Mouse (Mus musculus) liver, embryonic 18 days (tissue): Measurements from ENCODE around the gene Tex264. TPM values are rescaled to one million over a fixed set of nuclear protein-coding genes. Genes with fewer than 3 reads are reported as not detected.

Source experiments
- polyA plus RNA-seq: library from polyadenylated mRNA; depleted of rRNA; stranded (reverse); fragments of >200 nt; gene quantifications from 2 replicates; pipeline ENCODE4 v1.2.3, GENCODE M21; 2012; rRNA removed

The Tex264 gene
- polyA plus RNA-seq = 16.3 and 18.2 TPM in 2 replicates

GRCm38 (mm10) chr9:106685249-106686101 is at the start of gene Tex264:
Gene Tex264 (minus strand): TSS chr9:106685927.

GRCm38 (mm10) chr9:106655884-106656720 is 29.6 kb downstream of the Tex264 start, which contains the start of gene Grm2:
Gene Grm2 (minus strand): TSS chr9:106656082.

DNA sequence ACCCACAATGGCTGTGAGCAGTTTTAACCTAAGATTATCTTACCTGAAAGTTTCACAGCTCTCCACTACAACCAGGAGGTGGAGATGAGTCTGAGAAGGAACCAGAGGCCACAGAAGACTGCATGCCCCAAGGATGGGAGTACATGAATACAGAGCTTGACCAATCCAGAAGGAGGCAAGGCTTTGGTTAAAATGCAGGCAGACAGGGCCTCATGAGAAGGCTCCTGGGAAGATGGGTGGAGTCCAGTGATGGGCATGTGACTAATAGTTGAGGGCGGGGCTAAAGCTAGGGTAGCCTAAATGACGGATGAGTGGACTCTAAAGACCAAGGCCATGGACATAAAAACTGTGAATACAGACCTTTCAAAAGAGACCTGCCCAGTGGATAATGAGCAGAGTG is 59.4 kb downstream of the Tex264 start, which contains the start of gene Iqcf6:
TSS of gene Iqcf6 (plus strand) at position 301 of the 400 bp plus-strand sequence.

Other genes with a start within 250 kb of the Tex264 start
- 13.8 and 13.9 TPM in 2 replicates for gene Acy1, start 247.6 kb downstream of the Tex264 start, polyA plus RNA-seq
- gene Abhd14b, start 238.5 kb downstream of the Tex264 start, polyA plus RNA-seq = 40.9 and 44.3 TPM in 2 replicates
- gene Abhd14a, start 238.2 kb downstream of the Tex264 start, polyA plus RNA-seq = 22.0 and 23.5 TPM in 2 replicates
- gene Pcbp4, start 232.6 kb downstream of the Tex264 start, polyA plus RNA-seq = 6.5 and 8.3 TPM in 2 replicates
- gene Gpr62, start 220.0 kb downstream of the Tex264 start, polyA plus RNA-seq = 0.03 TPM in 1 of 2 replicates, not detected in the other
- 11.6 and 12.3 TPM in 2 replicates for gene Rrp9, start 210.0 kb downstream of the Tex264 start, polyA plus RNA-seq
- 2.6 and 2.9 TPM in 2 replicates for gene Parp3, start 209.0 kb downstream of the Tex264 start, polyA plus RNA-seq
- gene Iqcf1, start 186.0 kb downstream of the Tex264 start, polyA plus RNA-seq = not detected in 2 replicates
- gene Iqcf5, start 171.4 kb downstream of the Tex264 start, polyA plus RNA-seq = 0.19 TPM in 1 of 2 replicates, not detected in the other
- gene Iqcf3, start 124.3 kb downstream of the Tex264 start, polyA plus RNA-seq = not detected in 2 replicates
- not detected in 2 replicates for gene Iqcf4, start 114.9 kb downstream of the Tex264 start, polyA plus RNA-seq
- not detected in 2 replicates for gene Iqcf6, start 59.3 kb downstream of the Tex264 start, polyA plus RNA-seq
- not detected in 2 replicates for gene Grm2, start 29.8 kb downstream of the Tex264 start, polyA plus RNA-seq
- gene Rad54l2, start 103.3 kb upstream of the Tex264 start, polyA plus RNA-seq = 2.3 and 2.8 TPM in 2 replicates
- 8.5 and 9.3 TPM in 2 replicates for gene Dcaf1, start 135.9 kb upstream of the Tex264 start, polyA plus RNA-seq
- gene Rbm15b, start 201.5 kb upstream of the Tex264 start, polyA plus RNA-seq = 3.4 TPM in 2 replicates
- gene Manf, start 206.1 kb upstream of the Tex264 start, polyA plus RNA-seq = 55.3 and 70.2 TPM in 2 replicates